Mouse (Mus musculus) frontal cortex, adult (tissue): ENCODE measurements at regions not wholly inside any gene's neighbourhood (a gene's known extent, or its start where the extent isn't known, plus 50 kb on each side); places are given as distances from the start of the nearest gene placed in this dataset.

Source experiments
- ATAC-seq: cut with Nextera tagmentation; 2 replicates; pipeline ENCODE4 v1.9.2; 2017; ENCODE audit warnings: mild to moderate bottlenecking, moderate library complexity, mixed read lengths; ENCODE audit not compliant: low TSS enrichment

GRCm38 (mm10) chr4:45746451-45746850, 52.4 kb upstream of the Aldh1b1 start:
- no peak for ATAC-seq

GRCm38 (mm10) chr4:45745746-45746145, 53.1 kb upstream of the Aldh1b1 start:
- ATAC-seq: no peak

GRCm38 (mm10) chr4:45744849-45745407, 53.9 kb upstream of the Aldh1b1 start:
- ATAC-seq: no peak

- ATAC-seq: no peak
Measured at GRCm38 (mm10) chr4:45740779-45741365, 58.0 kb upstream of the Aldh1b1 start.

GRCm38 (mm10) chr4:45740319-45740718, 58.5 kb upstream of the Aldh1b1 start:
- no peak for ATAC-seq

- ATAC-seq: no peak
Measured at GRCm38 (mm10) chr4:45739696-45740095, 59.1 kb upstream of the Aldh1b1 start.

- peak; percentile 77 for ATAC-seq
Measured at GRCm38 (mm10) chr4:45739168-45739567, 59.7 kb upstream of the Aldh1b1 start.

GRCm38 (mm10) chr4:45738746-45739145, 60.1 kb upstream of the Aldh1b1 start:
- peak; percentile 58 for ATAC-seq

GRCm38 (mm10) chr4:45736215-45736815, 62.5 kb upstream of the Aldh1b1 start:
- ATAC-seq: no peak

- no peak for ATAC-seq
Measured at GRCm38 (mm10) chr4:45734011-45734410, 64.8 kb upstream of the Aldh1b1 start.

- ATAC-seq: no peak
Measured at GRCm38 (mm10) chr4:45730862-45731831, 67.7 kb upstream of the Aldh1b1 start.

GRCm38 (mm10) chr4:45729801-45730200, 69.0 kb upstream of the Aldh1b1 start:
- no peak for ATAC-seq

GRCm38 (mm10) chr4:45728825-45729224, 70.0 kb upstream of the Aldh1b1 start:
- no peak for ATAC-seq

- ATAC-seq: no peak
Measured at GRCm38 (mm10) chr4:45727915-45728314, 70.9 kb upstream of the Aldh1b1 start.

GRCm38 (mm10) chr4:45727474-45727873, 71.3 kb upstream of the Aldh1b1 start:
- ATAC-seq: no peak

GRCm38 (mm10) chr4:45726783-45727182, 72.0 kb upstream of the Aldh1b1 start:
- no peak for ATAC-seq

GRCm38 (mm10) chr4:45725055-45725910, 73.5 kb upstream of the Aldh1b1 start:
- no peak for ATAC-seq

- ATAC-seq: no peak
Measured at GRCm38 (mm10) chr4:45720352-45720751, 78.5 kb upstream of the Aldh1b1 start.

- no peak for ATAC-seq
Measured at GRCm38 (mm10) chr4:45719564-45719963, 79.3 kb upstream of the Aldh1b1 start.

GRCm38 (mm10) chr4:45715878-45716277, 82.9 kb upstream of the Aldh1b1 start:
- no peak for ATAC-seq

GRCm38 (mm10) chr4:45713837-45714508, 84.8 kb upstream of the Aldh1b1 start:
- no peak for ATAC-seq
